Mouse (Mus musculus) limb, embryonic 10.5 days (tissue): ENCODE data around the gene Tspan14. TPM values are rescaled to one million over a fixed set of nuclear protein-coding genes. Genes with fewer than 3 reads are reported as not detected.

Source experiments
- DNase-seq: peaks from one replicate; pipeline ENCODE4 v3.0.0-alpha.2; 2017; ENCODE audit warnings: low spot score
- H3K27ac ChIP-seq: fragments of 300-500 bp; sonication (generic); 2 replicates; pipeline ENCODE4 v1.5.1; 2016; ENCODE audit warnings: mild to moderate bottlenecking
- H3K27me3 ChIP-seq: fragments of 300-500 bp; sonication (generic); 2 replicates; pipeline ENCODE4 v1.6.1; 2016; ENCODE audit warnings: low read depth, mild to moderate bottlenecking; ENCODE audit not compliant: poor library complexity, severe bottlenecking
- H3K36me3 ChIP-seq: fragments of 300-500 bp; sonication (generic); 2 replicates; pipeline ENCODE4 v1.6.1; 2016; ENCODE audit warnings: mild to moderate bottlenecking, moderate library complexity
- H3K4me1 ChIP-seq: fragments of 300-500 bp; sonication (generic); 2 replicates; pipeline ENCODE4 v1.6.1; 2016
- H3K4me3 ChIP-seq: fragments of 300-500 bp; sonication (generic); 2 replicates; pipeline ENCODE4 v1.5.1; 2016; ENCODE audit warnings: mild to moderate bottlenecking, moderate library complexity
- H3K9me3 ChIP-seq: fragments of 300-500 bp; sonication (generic); replicated peaks from 2 replicates; pipeline ENCODE4 v1.6.1; 2016; ENCODE audit warnings: mild to moderate bottlenecking
- WGBS: fragments of 180-500 bp; shearing (Covaris S2); methylation state at CpG from one replicate; pipeline ENCODE4 v1.1.7; 2016; 5-methylcytosine and 5-hydroxymethylcytosine counted together
- polyA plus RNA-seq: library from polyadenylated mRNA; unstranded; fragments of >200 nt; fragmentation: Nextera tagmentation; extraction: Ambion mirVana; gene quantifications from 2 replicates; pipeline ENCODE4 v1.2.1, GENCODE M21; 2016

The Tspan14 gene
- polyA plus RNA-seq: 75.3 and 77.6 TPM in 2 replicates

DNA sequence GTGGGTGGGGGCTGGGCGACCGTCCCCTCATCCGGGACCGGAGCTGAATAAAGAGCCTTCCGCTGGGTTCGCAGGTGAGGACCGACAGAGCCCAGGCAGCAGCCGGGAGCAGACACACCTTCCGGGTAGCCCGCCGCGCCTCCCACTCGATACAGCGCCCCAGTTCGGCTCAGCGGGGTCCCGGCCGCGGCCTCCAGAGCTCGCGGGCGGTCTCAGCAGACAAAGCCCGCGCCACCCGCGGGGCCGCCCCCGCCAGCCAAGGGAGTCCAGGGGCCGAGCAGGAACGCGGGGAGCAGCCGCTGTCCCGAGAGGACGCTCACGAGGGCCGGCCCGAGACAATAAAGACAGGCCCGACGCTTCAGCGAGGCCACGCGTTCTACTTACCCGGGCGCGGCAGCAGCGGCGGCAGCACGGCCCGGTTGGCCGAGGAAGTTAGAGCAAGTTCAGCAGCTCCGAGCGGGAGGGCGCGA, at the start of gene Tspan14:
Gene Tspan14 (minus strand): TSS at position 416 of the 470 bp plus-strand sequence.
- under 1% methylated on average over 54 of the region's 54 CpGs for WGBS
- Histone ChIP-seq H3K4me3 (peak within 1 kb of the TSS; percentile 85), H3K27me3 (peaks cover 6% of the 10 kb centered on the region; the same call in 1 of the 2 replicates), H3K36me3 (0 out of 2 replicates have a peak, but pooled peaks cover 2% of the 10 kb centered on the region), H3K9me3 (no peaks in the 10 kb centered on the region), H3K27ac (peak within 1 kb of the TSS; percentile 93), H3K4me1 (peaks cover 39% of the 10 kb centered on the region)
- no peak for DNase-seq

DNA sequence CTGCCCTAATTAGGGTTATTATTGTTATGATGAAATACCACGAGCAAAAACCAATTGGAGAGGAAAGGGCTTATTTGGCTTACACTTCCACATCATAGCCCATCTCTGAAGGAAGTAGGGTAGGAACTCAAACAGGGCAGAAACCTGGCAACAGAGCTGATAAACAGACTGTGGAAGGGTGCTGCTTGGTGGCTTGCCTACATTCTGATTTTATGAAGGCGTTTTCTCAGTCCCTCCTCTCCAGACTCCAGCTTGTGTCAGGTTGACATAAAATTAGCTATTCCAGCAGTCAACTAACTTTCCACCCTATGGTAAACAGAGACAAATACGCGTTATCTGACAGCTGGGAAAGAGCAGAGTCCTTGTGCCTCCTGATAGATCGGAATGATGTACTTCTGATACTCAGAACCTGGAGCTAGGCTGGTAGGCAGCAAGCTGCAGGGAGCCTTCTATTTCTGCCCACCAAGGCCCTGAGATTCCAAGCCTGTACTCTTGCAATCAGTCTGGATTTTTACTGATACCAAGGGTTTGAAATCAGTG, 48.2 kb upstream of the Tspan14 start:
- no peak overlapping the region for H3K27ac ChIP-seq
- 85% methylated on average over 5 of the region's 5 CpGs for WGBS

DNA sequence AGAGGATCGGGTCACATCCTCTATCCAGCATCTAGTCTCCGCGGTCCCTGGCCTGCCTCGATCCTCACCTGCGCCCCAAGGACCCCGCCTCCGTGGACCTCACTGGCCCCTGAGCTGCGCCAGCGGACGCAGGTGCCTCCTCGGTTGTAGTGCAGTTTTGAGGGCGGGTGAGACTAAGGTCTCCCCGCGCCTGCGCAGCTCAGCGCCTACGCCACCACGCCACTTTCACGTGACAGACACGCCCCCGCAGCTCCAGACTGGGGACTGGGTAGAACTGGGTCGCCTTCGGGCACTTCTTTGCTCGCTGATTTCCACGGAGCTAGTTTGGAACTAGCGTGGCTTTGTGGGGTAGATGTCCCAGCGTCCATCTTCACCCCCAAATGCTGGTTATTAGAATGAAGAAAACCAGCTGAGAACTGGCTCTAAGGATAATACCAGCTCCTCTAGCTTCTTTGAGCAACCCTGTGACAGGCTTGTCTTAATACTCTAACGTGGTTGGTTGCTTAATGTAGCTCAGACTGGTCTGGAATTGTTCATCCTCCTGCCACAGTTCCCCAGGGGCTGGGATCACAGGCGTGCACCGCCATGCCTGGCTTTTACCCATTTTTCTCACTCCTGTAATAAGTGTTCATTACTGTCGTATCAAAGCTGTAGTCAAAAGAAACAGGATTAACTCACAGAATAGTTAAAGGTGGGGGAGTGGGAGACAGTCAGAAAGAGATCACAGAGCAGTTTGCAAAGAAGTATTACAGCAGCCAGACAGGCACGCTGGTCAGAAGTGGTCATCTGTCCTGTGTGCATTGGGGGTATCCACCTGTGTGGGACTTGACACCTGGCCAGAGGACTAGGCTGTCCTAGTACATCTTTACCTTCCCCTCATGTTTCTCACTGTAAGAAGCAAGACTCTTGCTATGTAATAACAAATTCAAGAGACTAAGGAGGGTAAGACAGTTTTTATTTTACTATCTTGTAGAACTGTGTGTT, 47.3 kb upstream of the Tspan14 start, which contains the start of gene Fam213a:
Gene Fam213a (minus strand): TSS at position 159 of the 984 bp plus-strand sequence.
- 6% methylated on average over 32 of the region's 32 CpGs for WGBS
- Histone ChIP-seq H3K9me3 (no peaks in the 10 kb centered on the region), H3K4me3 (peak within 1 kb of the TSS; percentile 65), H3K4me1 (peaks cover 12% of the 10 kb centered on the region), H3K27me3 (no peaks in the 10 kb centered on the region), H3K36me3 (no peaks in the 10 kb centered on the region), H3K27ac (peak within 1 kb of the TSS; percentile 79)
- DNase-seq: peak; percentile 89

More for the DNA sequence above, 48.2 kb upstream of the Tspan14 start:
- no peak for DNase-seq
- H3K36me3 ChIP-seq: no peaks in the 10 kb centered on the region
- H3K27me3 ChIP-seq: no peaks in the 10 kb centered on the region
- no peak overlapping the region for H3K4me3 ChIP-seq
- peaks cover 12% of the 10 kb centered on the region for H3K4me1 ChIP-seq
- no peaks in the 10 kb centered on the region for H3K9me3 ChIP-seq

DNA sequence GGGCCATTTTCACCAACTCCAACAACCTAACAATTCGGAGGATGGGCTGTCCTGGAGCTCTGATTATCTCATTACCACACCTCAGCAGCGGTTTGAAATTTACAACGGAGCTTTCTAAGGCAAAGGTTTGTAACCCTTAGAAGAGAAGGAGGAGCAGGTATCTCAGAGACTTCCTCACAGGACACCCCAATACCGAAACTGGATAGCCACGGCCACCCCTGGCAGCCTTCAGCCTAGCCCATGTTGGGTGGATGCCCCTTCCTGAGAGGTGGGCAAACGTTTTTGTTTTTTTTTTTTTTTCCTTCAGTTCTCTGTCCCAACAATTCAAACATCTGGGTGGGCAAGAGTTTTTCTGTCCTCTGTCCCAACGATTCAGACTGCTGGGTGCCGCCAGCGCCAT, 46.5 kb upstream of the Tspan14 start:
- no peaks in the 10 kb centered on the region for H3K9me3 ChIP-seq
- peak overlapping the region; percentile 79 for H3K27ac ChIP-seq
- H3K36me3 ChIP-seq: no peaks in the 10 kb centered on the region
- 31% methylated on average over 9 of the region's 9 CpGs for WGBS
- DNase-seq: no peak
- peaks cover 12% of the 10 kb centered on the region for H3K4me1 ChIP-seq
- no peaks in the 10 kb centered on the region for H3K27me3 ChIP-seq
- peak overlapping the region; percentile 65 for H3K4me3 ChIP-seq

DNA sequence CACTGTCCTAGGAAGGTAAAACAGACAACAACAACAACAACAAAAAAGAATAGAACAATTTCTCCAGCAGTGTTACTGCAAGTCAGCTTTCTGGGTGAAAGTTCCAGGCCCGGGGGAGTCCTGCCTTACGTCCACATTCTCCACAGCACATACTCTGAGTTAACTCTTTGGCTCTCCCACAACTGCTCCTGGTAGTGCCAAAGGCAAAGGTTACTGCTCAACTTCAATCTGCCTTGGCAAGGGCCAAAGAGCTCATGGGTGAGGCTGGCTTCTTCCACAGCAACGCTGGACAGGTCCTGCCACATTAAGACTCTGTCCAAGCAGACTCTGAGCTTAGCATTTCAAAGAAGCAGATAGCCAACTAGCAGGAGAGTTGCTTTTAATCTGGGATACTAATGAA, 45.3 kb upstream of the Tspan14 start:
- H3K9me3 ChIP-seq: no peaks in the 10 kb centered on the region
- DNase-seq: no peak
- H3K4me1 ChIP-seq: peaks cover 12% of the 10 kb centered on the region
- H3K27ac ChIP-seq: no peak overlapping the region
- no peaks in the 10 kb centered on the region for H3K36me3 ChIP-seq
- WGBS: 91% methylated on average over 3 of the region's 3 CpGs
- H3K4me3 ChIP-seq: no peak overlapping the region
- no peaks in the 10 kb centered on the region for H3K27me3 ChIP-seq

DNA sequence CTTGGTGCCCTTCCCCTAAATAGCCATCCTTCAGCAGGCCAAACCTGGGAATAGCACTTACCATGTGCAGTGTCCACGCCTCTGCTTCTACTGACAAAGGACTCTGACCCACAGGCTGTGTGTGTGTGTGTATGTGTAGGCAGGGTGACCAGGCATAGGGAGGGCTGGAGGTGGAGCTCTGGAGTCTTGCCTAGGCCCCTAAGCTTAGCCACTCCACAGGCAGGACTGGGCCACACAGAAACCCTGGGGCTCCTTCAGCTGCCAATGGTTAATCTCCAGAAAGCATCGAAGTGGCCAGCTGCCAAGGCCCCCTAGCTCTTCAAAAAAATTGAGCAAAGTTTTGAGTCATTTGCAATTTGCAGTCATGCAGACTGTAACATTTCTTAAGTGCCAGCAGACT, 41.5 kb upstream of the Tspan14 start:
- H3K9me3 ChIP-seq: no peaks in the 10 kb centered on the region
- no peaks in the 10 kb centered on the region for H3K36me3 ChIP-seq
- H3K4me3 ChIP-seq: no peak overlapping the region
- H3K4me1 ChIP-seq: peaks cover 14% of the 10 kb centered on the region
- DNase-seq: no peak
- 76% methylated on average over 2 of the region's 2 CpGs for WGBS
- H3K27ac ChIP-seq: no peak overlapping the region
- H3K27me3 ChIP-seq: peaks cover 15% of the 10 kb centered on the region; the same call in 1 of the 2 replicates

DNA sequence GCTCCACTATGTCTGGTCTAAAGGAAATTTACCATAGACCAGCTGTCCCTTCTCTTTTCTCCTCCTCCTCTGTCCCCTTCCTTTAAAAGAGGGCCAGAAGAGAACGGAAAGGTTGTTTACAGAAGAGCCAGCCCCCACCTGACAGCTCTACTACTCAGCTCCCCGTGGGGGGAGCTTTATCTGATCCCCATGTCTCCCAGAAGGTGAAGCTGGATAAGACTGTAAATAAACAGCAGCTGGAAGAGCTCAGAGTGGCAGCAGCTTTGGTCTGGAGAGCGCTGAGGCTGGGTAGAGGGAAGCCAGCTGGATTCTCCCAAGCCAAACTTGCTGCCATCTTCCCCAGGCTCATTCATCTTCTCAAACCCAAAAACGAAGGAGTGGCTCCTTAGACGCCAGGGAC, 41.0 kb upstream of the Tspan14 start:
- 24% methylated on average over 5 of the region's 5 CpGs for WGBS
- Histone ChIP-seq H3K9me3 (no peaks in the 10 kb centered on the region), H3K27ac (no peak overlapping the region), H3K4me3 (no peak overlapping the region), H3K36me3 (no peaks in the 10 kb centered on the region), H3K4me1 (peaks cover 13% of the 10 kb centered on the region), H3K27me3 (peaks cover 15% of the 10 kb centered on the region; the same call in 1 of the 2 replicates)
- DNase-seq: no peak

DNA sequence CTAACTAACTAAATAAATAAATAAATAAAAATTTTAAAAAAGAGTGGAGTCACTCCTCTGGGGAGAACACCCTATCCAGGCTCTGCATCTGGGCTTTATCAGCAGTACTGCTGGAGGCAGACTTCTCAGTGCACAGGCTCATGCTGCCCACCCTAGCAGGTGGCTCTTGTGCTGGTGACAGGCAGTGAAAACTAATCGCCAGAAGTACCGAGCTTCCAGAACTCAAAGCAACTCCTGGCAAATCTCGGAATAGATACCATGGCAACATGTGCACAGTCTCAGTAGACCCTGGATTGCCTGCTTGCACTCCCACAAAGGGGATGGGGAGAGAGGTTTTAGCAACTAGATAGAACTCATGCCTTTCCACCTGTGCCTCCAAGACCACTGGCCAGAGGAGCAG, 40.3 kb upstream of the Tspan14 start:
- Histone ChIP-seq H3K4me1 (peaks cover 13% of the 10 kb centered on the region), H3K36me3 (no peaks in the 10 kb centered on the region), H3K4me3 (no peak overlapping the region), H3K27ac (no peak overlapping the region), H3K9me3 (no peaks in the 10 kb centered on the region), H3K27me3 (peaks cover 15% of the 10 kb centered on the region; the same call in 1 of the 2 replicates)
- WGBS: 75% methylated on average over 3 of the region's 3 CpGs
- DNase-seq: no peak

DNA sequence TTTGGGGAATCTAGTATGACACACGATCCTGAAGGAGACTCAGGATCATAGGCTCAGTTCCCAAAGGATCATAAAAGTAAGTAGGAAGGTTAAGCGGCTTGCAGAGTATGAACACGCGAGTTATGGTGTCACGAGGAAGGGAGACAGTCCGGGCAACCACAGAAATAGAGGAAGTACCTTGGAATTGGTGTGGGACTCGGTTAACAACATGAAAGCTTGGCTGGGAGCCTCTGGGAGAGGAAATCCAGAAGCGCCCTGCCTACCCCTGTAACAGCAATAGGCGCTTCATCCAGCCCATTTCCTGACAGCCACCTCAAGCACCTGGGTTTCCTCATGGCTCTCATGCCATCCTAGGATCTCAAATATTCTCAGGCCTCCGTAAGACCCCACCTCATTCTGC, 39.7 kb upstream of the Tspan14 start:
- no peaks in the 10 kb centered on the region for H3K9me3 ChIP-seq
- peaks cover 19% of the 10 kb centered on the region for H3K4me1 ChIP-seq
- H3K27ac ChIP-seq: no peak overlapping the region
- 93% methylated on average over 10 of the region's 10 CpGs for WGBS
- no peak overlapping the region for H3K4me3 ChIP-seq
- no peaks in the 10 kb centered on the region for H3K36me3 ChIP-seq
- no peak for DNase-seq
- H3K27me3 ChIP-seq: peaks cover 15% of the 10 kb centered on the region; the same call in 1 of the 2 replicates

DNA sequence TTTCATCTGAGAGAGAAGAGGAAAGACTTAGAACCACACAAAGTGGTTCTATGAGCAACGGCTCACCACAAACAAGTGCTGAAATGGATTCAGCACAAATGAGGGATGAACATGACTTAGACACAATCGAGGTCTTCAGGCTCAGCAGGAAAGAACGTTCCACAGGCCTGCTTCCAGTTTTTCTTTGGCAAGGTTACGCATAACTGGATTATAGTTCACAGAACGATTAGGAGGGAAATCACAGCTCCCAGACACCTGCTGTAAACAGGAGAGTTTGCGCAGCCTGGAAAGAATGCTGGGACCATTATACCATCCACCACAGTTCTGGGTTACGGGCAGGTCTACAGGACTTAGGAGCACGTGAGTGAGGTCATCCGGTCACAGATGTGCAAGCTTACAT, 39.1 kb upstream of the Tspan14 start:
- no peak for DNase-seq
- WGBS: 93% methylated on average over 9 of the region's 9 CpGs
- H3K4me1 ChIP-seq: peaks cover 24% of the 10 kb centered on the region
- H3K27ac ChIP-seq: no peak overlapping the region
- H3K27me3 ChIP-seq: peaks cover 15% of the 10 kb centered on the region; the same call in 1 of the 2 replicates
- H3K9me3 ChIP-seq: no peaks in the 10 kb centered on the region
- no peaks in the 10 kb centered on the region for H3K36me3 ChIP-seq
- H3K4me3 ChIP-seq: no peak overlapping the region

DNA sequence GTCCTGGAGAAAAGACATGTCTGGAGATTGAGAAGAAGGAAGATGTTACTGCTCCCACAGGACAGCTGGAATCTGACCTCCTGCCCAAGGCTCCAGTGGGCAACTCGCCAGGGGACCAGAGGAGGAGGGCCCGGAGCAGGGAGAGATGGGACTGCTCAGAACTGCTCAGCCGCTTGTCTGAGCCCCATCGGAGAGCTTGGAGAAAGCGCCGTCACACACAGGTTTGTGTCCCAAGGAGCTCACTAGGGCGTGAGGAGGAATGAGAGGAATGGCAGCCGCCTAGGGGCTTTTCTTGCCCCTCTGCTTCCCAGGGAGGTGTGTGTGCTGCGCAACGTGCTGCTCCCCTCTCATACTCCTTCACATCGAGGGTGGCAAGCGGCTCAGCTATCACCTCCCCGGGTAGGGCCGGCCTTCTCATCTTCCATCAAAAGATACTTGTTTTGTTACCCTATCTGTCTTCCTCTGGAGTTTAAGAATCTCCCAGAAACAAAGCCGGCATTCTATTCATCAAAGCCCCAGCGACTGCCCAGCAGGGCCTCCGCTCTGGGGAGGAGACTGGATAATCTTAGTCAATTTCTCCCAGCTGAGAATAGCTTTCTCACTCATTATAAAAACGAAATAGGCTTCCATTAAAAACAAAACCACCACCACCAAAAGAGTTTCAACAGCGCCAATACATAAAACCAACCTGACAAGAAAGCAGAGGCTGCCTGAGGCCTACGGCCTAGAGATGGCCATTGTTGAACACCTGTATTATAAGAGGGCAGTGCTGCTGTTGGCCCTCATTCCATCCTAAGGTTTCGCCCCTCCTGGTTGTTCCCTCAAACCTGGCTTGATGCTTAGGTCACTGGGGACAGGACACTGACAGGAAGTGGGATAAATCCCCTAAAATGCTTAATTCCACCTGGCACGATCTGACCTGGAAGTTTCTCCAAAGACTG, 37.9 kb upstream of the Tspan14 start:
- Histone ChIP-seq H3K27me3 (peaks cover 15% of the 10 kb centered on the region; the same call in 1 of the 2 replicates), H3K4me3 (no peak overlapping the region; the same call in 1 of the 2 replicates), H3K4me1 (peaks cover 32% of the 10 kb centered on the region), H3K27ac (peak overlapping the region; percentile 42; the same call in 1 of the 2 replicates), H3K36me3 (no peaks in the 10 kb centered on the region), H3K9me3 (no peaks in the 10 kb centered on the region)
- WGBS: 25% methylated on average over 22 of the region's 22 CpGs
- DNase-seq: no peak

DNA sequence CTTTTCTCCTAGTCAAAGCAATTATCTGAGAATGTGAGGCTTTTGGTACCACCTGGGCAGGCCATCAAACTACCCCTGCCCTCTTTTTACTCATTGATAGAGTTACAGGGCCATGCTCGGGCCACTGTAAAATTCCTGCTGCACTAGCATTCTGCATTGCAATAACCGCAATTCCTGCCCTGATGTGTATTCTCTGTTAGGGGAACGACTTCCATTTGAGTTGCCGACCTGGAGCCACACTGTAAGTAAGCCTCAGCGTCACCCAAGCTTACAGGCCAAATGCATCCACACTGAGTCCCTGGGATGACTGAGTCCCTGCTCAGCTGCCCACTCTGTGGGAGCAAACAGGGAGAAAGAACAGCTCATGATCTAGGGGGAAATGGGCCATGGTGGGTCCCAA, 35.0 kb upstream of the Tspan14 start:
- peaks cover 13% of the 10 kb centered on the region; the same call in 1 of the 2 replicates for H3K36me3 ChIP-seq
- WGBS: 88% methylated on average over 5 of the region's 5 CpGs
- no peak for DNase-seq

More for the DNA sequence above, 35.0 kb upstream of the Tspan14 start:
- no peak overlapping the region for H3K4me3 ChIP-seq
- H3K9me3 ChIP-seq: no peaks in the 10 kb centered on the region
- peaks cover 32% of the 10 kb centered on the region for H3K4me1 ChIP-seq
- H3K27ac ChIP-seq: no peak overlapping the region
- H3K27me3 ChIP-seq: peaks cover 15% of the 10 kb centered on the region; the same call in 1 of the 2 replicates
